Mouse (Mus musculus) liver, embryonic 12.5 days (tissue): ENCODE measurements at regions not wholly inside any gene's neighbourhood (a gene's known extent, or its start where the extent isn't known, plus 50 kb on each side); places are given as distances from the start of the nearest gene placed in this dataset.

Source experiments
- ATAC-seq: fragments of 200-750 bp; cut with Nextera tagmentation; 2 replicates; pipeline ENCODE4 v1.8.0; 2017; ENCODE audit warnings: moderate number of reproducible peaks, mild to moderate bottlenecking, moderate library complexity
- H3K27ac ChIP-seq: fragments of 300-500 bp; sonication (generic); 2 replicates; pipeline ENCODE4 v1.5.1; 2016; ENCODE audit warnings: mild to moderate bottlenecking
- H3K27me3 ChIP-seq: fragments of 300-500 bp; sonication (generic); replicated peaks from 2 replicates; pipeline ENCODE4 v1.6.1; 2016; ENCODE audit warnings: mild to moderate bottlenecking, moderate library complexity
- H3K36me3 ChIP-seq: fragments of 300-500 bp; sonication (generic); 2 replicates; pipeline ENCODE4 v1.6.1; 2016; ENCODE audit warnings: mild to moderate bottlenecking, moderate library complexity
- H3K4me1 ChIP-seq: fragments of 300-500 bp; sonication (generic); 2 replicates; pipeline ENCODE4 v1.6.1; 2016
- H3K4me2 ChIP-seq: fragments of 300-500 bp; sonication (generic); 2 replicates; pipeline ENCODE4 v1.6.1; 2016; ENCODE audit warnings: mild to moderate bottlenecking, moderate library complexity
- H3K4me3 ChIP-seq: fragments of 300-500 bp; sonication (generic); 2 replicates; pipeline ENCODE4 v1.5.1; 2016; ENCODE audit warnings: mild to moderate bottlenecking, moderate library complexity
- H3K9ac ChIP-seq: fragments of 300-500 bp; sonication (generic); 2 replicates; pipeline ENCODE4 v1.6.1; 2016; ENCODE audit warnings: mild to moderate bottlenecking, moderate library complexity
- H3K9me3 ChIP-seq: fragments of 300-500 bp; sonication (generic); replicated peaks from 2 replicates; pipeline ENCODE4 v1.6.1; 2016; ENCODE audit warnings: mild to moderate bottlenecking, moderate library complexity
- WGBS: fragments of 180-500 bp; shearing (Covaris S2); methylation state at CpG from one replicate; pipeline ENCODE4 v1.1.7; 2016; ENCODE audit not compliant: insufficient replicate concordance; 5-methylcytosine and 5-hydroxymethylcytosine counted together

GRCm38 (mm10) chr17:4208142-4208925, 512.3 kb upstream of the Nox3 start:
- Histone ChIP-seq H3K4me3 (no peak overlapping the region), H3K4me2 (no peak overlapping the region), H3K36me3 (no peaks in the 10 kb centered on the region), H3K9ac (no peak overlapping the region), H3K4me1 (no peaks in the 10 kb centered on the region), H3K27ac (no peak overlapping the region), H3K27me3 (no peaks in the 10 kb centered on the region), H3K9me3 (no peaks in the 10 kb centered on the region)
- ATAC-seq: no peak
- WGBS: 65% methylated on average over 5 of the region's 5 CpGs

GRCm38 (mm10) chr17:4209650-4210049, 513.6 kb upstream of the Nox3 start:
- Histone ChIP-seq H3K27me3 (no peaks in the 10 kb centered on the region), H3K9ac (no peak overlapping the region), H3K27ac (no peak overlapping the region), H3K4me3 (no peak overlapping the region), H3K9me3 (no peaks in the 10 kb centered on the region), H3K4me1 (no peaks in the 10 kb centered on the region), H3K36me3 (no peaks in the 10 kb centered on the region), H3K4me2 (no peak overlapping the region)
- 51% methylated on average over 8 of the region's 8 CpGs for WGBS
- ATAC-seq: no peak

GRCm38 (mm10) chr17:4212586-4212985, 516.5 kb upstream of the Nox3 start:
- WGBS: 44% methylated on average over 4 of the region's 4 CpGs
- Histone ChIP-seq H3K4me1 (no peaks in the 10 kb centered on the region), H3K9ac (no peak overlapping the region), H3K27me3 (no peaks in the 10 kb centered on the region), H3K36me3 (no peaks in the 10 kb centered on the region), H3K9me3 (no peaks in the 10 kb centered on the region), H3K27ac (no peak overlapping the region), H3K4me3 (no peak overlapping the region), H3K4me2 (no peak overlapping the region)
- ATAC-seq: no peak

GRCm38 (mm10) chr17:4214970-4215369, 518.9 kb upstream of the Nox3 start:
- H3K9ac ChIP-seq: no peak overlapping the region
- no peak for ATAC-seq
- 68% methylated on average over 8 of the region's 8 CpGs for WGBS
- H3K9me3 ChIP-seq: no peaks in the 10 kb centered on the region
- no peaks in the 10 kb centered on the region for H3K4me1 ChIP-seq
- H3K4me3 ChIP-seq: no peak overlapping the region
- no peaks in the 10 kb centered on the region for H3K36me3 ChIP-seq
- H3K27me3 ChIP-seq: no peaks in the 10 kb centered on the region
- no peak overlapping the region for H3K27ac ChIP-seq
- H3K4me2 ChIP-seq: no peak overlapping the region

GRCm38 (mm10) chr17:4216203-4216602, 520.1 kb upstream of the Nox3 start:
- no peak for ATAC-seq
- Histone ChIP-seq H3K9ac (no peak overlapping the region), H3K9me3 (no peaks in the 10 kb centered on the region), H3K27ac (no peak overlapping the region), H3K36me3 (no peaks in the 10 kb centered on the region), H3K4me1 (no peaks in the 10 kb centered on the region), H3K4me2 (no peak overlapping the region), H3K27me3 (no peaks in the 10 kb centered on the region), H3K4me3 (no peak overlapping the region)
- 70% methylated on average over 4 of the region's 4 CpGs for WGBS

GRCm38 (mm10) chr17:4216750-4217149, 520.7 kb upstream of the Nox3 start:
- Histone ChIP-seq H3K4me2 (no peak overlapping the region), H3K9me3 (no peaks in the 10 kb centered on the region), H3K4me1 (no peaks in the 10 kb centered on the region), H3K36me3 (no peaks in the 10 kb centered on the region), H3K9ac (no peak overlapping the region), H3K27ac (no peak overlapping the region), H3K27me3 (no peaks in the 10 kb centered on the region), H3K4me3 (no peak overlapping the region)
- no peak for ATAC-seq
- 71% methylated on average over 8 of the region's 8 CpGs for WGBS

GRCm38 (mm10) chr17:4220661-4221360, 524.8 kb upstream of the Nox3 start:
- ATAC-seq: no peak
- Histone ChIP-seq H3K9ac (no peak overlapping the region), H3K27ac (no peak overlapping the region), H3K9me3 (no peaks in the 10 kb centered on the region), H3K27me3 (no peaks in the 10 kb centered on the region), H3K4me2 (no peak overlapping the region), H3K4me3 (no peak overlapping the region), H3K4me1 (no peaks in the 10 kb centered on the region), H3K36me3 (no peaks in the 10 kb centered on the region)
- WGBS: 70% methylated on average over 12 of the region's 12 CpGs

- Histone ChIP-seq H3K27me3 (no peaks in the 10 kb centered on the region), H3K9me3 (no peaks in the 10 kb centered on the region), H3K4me2 (no peak overlapping the region), H3K27ac (no peak overlapping the region), H3K4me3 (no peak overlapping the region), H3K9ac (no peak overlapping the region), H3K4me1 (no peaks in the 10 kb centered on the region), H3K36me3 (no peaks in the 10 kb centered on the region)
- WGBS: 69% methylated on average over 10 of the region's 10 CpGs
- no peak for ATAC-seq
Observed at GRCm38 (mm10) chr17:4227889-4228288, 531.8 kb upstream of the Nox3 start.

GRCm38 (mm10) chr17:4229969-4230368, 533.9 kb upstream of the Nox3 start:
- Histone ChIP-seq H3K9me3 (no peaks in the 10 kb centered on the region), H3K9ac (no peak overlapping the region), H3K36me3 (no peaks in the 10 kb centered on the region), H3K4me2 (no peak overlapping the region), H3K27me3 (no peaks in the 10 kb centered on the region), H3K27ac (no peak overlapping the region), H3K4me3 (no peak overlapping the region), H3K4me1 (no peaks in the 10 kb centered on the region)
- no peak for ATAC-seq
- WGBS: 57% methylated on average over 2 of the region's 2 CpGs

GRCm38 (mm10) chr17:4250476-4250875, 554.4 kb upstream of the Nox3 start:
- Histone ChIP-seq H3K36me3 (no peaks in the 10 kb centered on the region), H3K4me2 (no peak overlapping the region), H3K27ac (no peak overlapping the region), H3K27me3 (no peaks in the 10 kb centered on the region), H3K4me1 (no peaks in the 10 kb centered on the region), H3K9ac (no peak overlapping the region), H3K4me3 (no peak overlapping the region), H3K9me3 (no peaks in the 10 kb centered on the region)
- ATAC-seq: no peak
- WGBS: 68% methylated on average over 2 of the region's 2 CpGs

GRCm38 (mm10) chr17:4265471-4265870, 569.4 kb upstream of the Nox3 start:
- H3K27me3 ChIP-seq: no peaks in the 10 kb centered on the region
- H3K4me2 ChIP-seq: no peak overlapping the region
- 45% methylated on average over 6 of the region's 6 CpGs for WGBS
- no peak overlapping the region for H3K9ac ChIP-seq
- H3K27ac ChIP-seq: no peak overlapping the region
- H3K9me3 ChIP-seq: no peaks in the 10 kb centered on the region
- no peak for ATAC-seq
- H3K36me3 ChIP-seq: no peaks in the 10 kb centered on the region
- no peak overlapping the region for H3K4me3 ChIP-seq
- H3K4me1 ChIP-seq: no peaks in the 10 kb centered on the region; the same call in 1 of the 2 replicates

GRCm38 (mm10) chr17:4265946-4266345, 569.9 kb upstream of the Nox3 start:
- H3K9ac ChIP-seq: no peak overlapping the region
- 17% methylated on average over 6 of the region's 6 CpGs for WGBS
- no peak overlapping the region for H3K27ac ChIP-seq
- H3K4me2 ChIP-seq: no peak overlapping the region
- no peak overlapping the region for H3K4me3 ChIP-seq
- H3K4me1 ChIP-seq: no peaks in the 10 kb centered on the region; the same call in 1 of the 2 replicates
- H3K36me3 ChIP-seq: no peaks in the 10 kb centered on the region
- no peaks in the 10 kb centered on the region for H3K27me3 ChIP-seq
- H3K9me3 ChIP-seq: no peaks in the 10 kb centered on the region
- no peak for ATAC-seq
